Mouse (Mus musculus): ENCODE results near the gene 9130019O22Rik. TPM values are rescaled to one million over a fixed set of nuclear protein-coding genes. Genes with fewer than 3 reads are reported as not detected.
"Not testable (repeated sequence)": the region's sequence is repeated elsewhere in the genome, so short reads cannot be mapped to it uniquely, and the experiment has no call there.

9130019O22Rik gene
- polyA plus RNA-seq, 1 experiment from 2014 or later: 6.8 TPM

- WGBS: 66% methylated on average over 3 of the region's 3 CpGs
- 0 out of 2 replicates have a peak, but pooled peaks cover 3% of the 10 kb centered on the region for H3K27me3 ChIP-seq
- H3K4me2 ChIP-seq (replicated peaks): no peak overlapping the region
- H3K9ac ChIP-seq: no peak overlapping the region
- H3K36me3 ChIP-seq: peaks cover 10% of the 10 kb centered on the region
- no peaks in the 10 kb centered on the region for H3K4me1 ChIP-seq
- H3K9me3 ChIP-seq: peaks cover 6% of the 10 kb centered on the region
- no peak overlapping the region for H3K27ac ChIP-seq
- no peak overlapping the region for H3K4me3 ChIP-seq
- ATAC-seq (ENCODE audit: low FRiP score, low read depth): no peak
Measured at GRCm38 (mm10) chr7:127400355-127400754, 13.4 kb upstream of the 9130019O22Rik start.

DNA sequence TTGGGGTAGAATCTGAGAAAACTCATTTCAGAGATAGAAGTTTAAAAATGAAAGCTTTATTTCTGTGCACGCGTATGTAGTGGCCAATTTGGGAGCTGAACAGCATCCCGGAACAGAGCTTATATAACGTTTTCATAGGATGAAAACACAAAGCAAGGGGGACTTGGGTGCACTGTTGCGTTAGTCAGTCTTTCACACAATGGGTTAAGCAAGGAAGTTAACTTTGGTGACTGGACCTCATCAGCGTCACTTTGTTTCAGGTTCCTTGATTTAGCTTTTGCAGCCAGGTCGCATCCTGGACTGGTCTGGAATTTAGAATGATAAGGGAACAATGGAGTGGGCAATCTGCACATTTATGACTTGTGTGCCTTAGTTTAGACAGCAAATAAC is 7.0 kb upstream of the 9130019O22Rik start:
- Histone ChIP-seq H3K9ac (peak overlapping the region; percentile 66), H3K36me3 (peaks cover 16% of the 10 kb centered on the region), H3K4me2 (replicated peaks) (peak overlapping the region; percentile 80), H3K27ac (peak overlapping the region; percentile 75; the same call in 1 of the 2 replicates), H3K27me3 (0 out of 2 replicates have a peak, but pooled peaks cover 3% of the 10 kb centered on the region), H3K4me3 (peak overlapping the region; percentile 69), H3K9me3 (no peaks in the 10 kb centered on the region), H3K4me1 (peaks cover 16% of the 10 kb centered on the region)
- ATAC-seq (ENCODE audit: low FRiP score, low read depth): 0 out of 2 replicates have a peak, but pooled peaks have one; percentile 16
- WGBS: 20% methylated on average over 7 of the region's 7 CpGs

- Histone ChIP-seq H3K4me3 (peak within 1 kb of the TSS; percentile 69), H3K36me3 (peaks cover 16% of the 10 kb centered on the region), H3K27me3 (0 out of 2 replicates have a peak, but pooled peaks cover 3% of the 10 kb centered on the region), H3K9ac (peak within 1 kb of the TSS; percentile 86), H3K4me2 (replicated peaks) (peak within 1 kb of the TSS; percentile 80), H3K27ac (peak within 1 kb of the TSS; percentile 87), H3K4me1 (peaks cover 16% of the 10 kb centered on the region), H3K9me3 (no peaks in the 10 kb centered on the region)
- ATAC-seq (ENCODE audit: low FRiP score, low read depth): peak; percentile 93
- under 1% methylated on average over 45 of the region's 45 CpGs for WGBS
Measured at GRCm38 (mm10) chr7:127393157-127393943, 6.4 kb upstream of the 9130019O22Rik start, which contains the start of gene E430018J23Rik. E430018J23Rik (minus strand) TSS chr7:127393629.

DNA sequence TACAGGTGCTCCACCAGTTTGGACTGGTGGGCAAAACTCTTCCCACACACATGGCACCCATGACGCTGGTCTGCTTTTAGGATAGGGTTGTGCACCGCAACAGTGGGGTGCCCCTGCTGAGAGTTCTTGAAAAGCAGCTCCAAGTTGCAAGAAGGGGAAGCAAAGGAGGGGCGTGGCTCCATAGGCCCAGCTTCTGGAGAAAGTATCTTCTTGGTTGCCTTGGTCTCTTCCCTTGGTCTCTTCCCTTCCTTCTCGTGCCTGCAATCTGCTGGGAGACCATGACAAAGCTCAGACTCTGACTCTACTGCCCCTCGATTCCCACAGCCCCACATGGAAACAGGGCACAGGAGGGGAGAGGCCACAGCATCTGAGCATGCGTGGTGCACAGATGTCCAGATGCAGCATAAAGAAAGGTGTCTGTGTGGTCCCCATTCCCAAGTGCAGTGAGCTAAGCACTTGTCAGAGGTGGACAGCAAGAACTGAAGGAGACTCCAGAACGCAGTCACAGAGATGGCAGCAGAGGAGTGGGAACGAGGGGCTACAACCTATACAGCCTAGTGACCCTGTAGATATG is 5.4 kb upstream of the 9130019O22Rik start:
- Histone ChIP-seq H3K4me3 (peak overlapping the region; percentile 69), H3K36me3 (peaks cover 16% of the 10 kb centered on the region), H3K27me3 (0 out of 2 replicates have a peak, but pooled peaks cover 3% of the 10 kb centered on the region), H3K4me1 (peaks cover 16% of the 10 kb centered on the region), H3K9ac (peak overlapping the region; percentile 86), H3K9me3 (no peaks in the 10 kb centered on the region), H3K27ac (no peak overlapping the region), H3K4me2 (replicated peaks) (peak overlapping the region; percentile 80)
- ATAC-seq (ENCODE audit: low FRiP score, low read depth): no peak
- 80% methylated on average over 8 of the region's 8 CpGs for WGBS

GRCm38 (mm10) chr7:127391538-127391937 is 4.6 kb upstream of the 9130019O22Rik start:
- WGBS: 98% methylated on average over 16 of the region's 16 CpGs
- H3K9me3 ChIP-seq: no peaks in the 10 kb centered on the region
- ATAC-seq (ENCODE audit: low FRiP score, low read depth): no peak
- H3K27ac ChIP-seq: no peak overlapping the region
- H3K4me1 ChIP-seq: peaks cover 16% of the 10 kb centered on the region
- H3K4me2 ChIP-seq (replicated peaks): no peak overlapping the region
- peaks cover 16% of the 10 kb centered on the region for H3K36me3 ChIP-seq
- no peaks in the 10 kb centered on the region for H3K27me3 ChIP-seq
- H3K9ac ChIP-seq: no peak overlapping the region
- no peak overlapping the region for H3K4me3 ChIP-seq

DNA sequence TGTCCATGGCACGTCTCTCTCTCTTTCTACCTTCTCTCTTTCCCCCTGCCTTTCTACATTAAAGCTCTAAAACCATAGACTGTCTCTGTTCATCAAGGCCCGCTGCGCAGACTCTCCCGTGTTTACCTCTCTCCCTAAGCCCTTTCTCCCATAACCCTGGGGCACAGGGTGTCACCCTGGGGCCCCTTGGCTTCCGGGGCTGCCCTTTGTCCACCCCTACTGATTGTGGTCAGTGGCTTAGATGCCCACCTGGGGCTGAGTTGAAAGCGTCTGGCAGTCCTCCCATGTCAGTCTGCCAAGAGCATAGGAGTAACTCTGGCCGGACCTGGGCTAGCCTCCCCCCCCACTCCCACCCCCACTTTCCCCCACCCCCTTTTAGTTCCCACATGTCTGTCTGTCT is 3.3 kb upstream of the 9130019O22Rik start:
- Histone ChIP-seq H3K4me2 (replicated peaks) (no peak overlapping the region), H3K4me1 (peaks cover 20% of the 10 kb centered on the region), H3K9me3 (peaks cover 3% of the 10 kb centered on the region; the same call in 1 of the 2 replicates), H3K27ac (no peak overlapping the region), H3K9ac (no peak overlapping the region), H3K27me3 (no peaks in the 10 kb centered on the region), H3K4me3 (no peak overlapping the region), H3K36me3 (peaks cover 20% of the 10 kb centered on the region)
- ATAC-seq (ENCODE audit: low FRiP score, low read depth): no peak
- WGBS: 77% methylated on average over 7 of the region's 7 CpGs

DNA sequence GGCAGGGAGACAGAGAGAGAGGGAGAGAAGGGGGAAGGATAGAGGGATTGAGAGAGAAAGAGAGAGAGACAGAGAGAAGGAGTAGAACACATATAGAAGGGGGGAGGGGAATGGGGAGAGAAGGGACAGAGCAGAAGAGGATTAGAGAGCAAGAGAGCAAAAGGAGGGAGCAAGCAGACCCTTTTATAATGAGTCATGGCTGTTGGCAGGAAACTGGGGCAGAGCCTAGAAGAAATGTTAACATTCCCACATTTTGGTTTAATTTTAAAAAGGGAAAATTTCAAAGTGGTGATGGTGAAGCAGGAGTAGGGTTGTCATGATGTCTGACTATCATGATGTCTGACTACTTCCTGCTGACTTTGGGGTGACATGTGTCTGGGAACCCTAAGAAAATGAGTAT is 1.2 kb upstream of the 9130019O22Rik start:
- ATAC-seq (ENCODE audit: low FRiP score, low read depth): not testable (repeated sequence)
- H3K4me1 ChIP-seq: peaks cover 14% of the 10 kb centered on the region

GRCm38 (mm10) chr7:127385560-127385959 is 1.4 kb downstream of the 9130019O22Rik start:
- WGBS: 93% methylated on average over 4 of the region's 4 CpGs

More for the DNA sequence above, 1.2 kb upstream of the 9130019O22Rik start:
- H3K27ac ChIP-seq; H3K9ac ChIP-seq; H3K4me3 ChIP-seq; H3K27me3 ChIP-seq; H3K4me2 ChIP-seq (replicated peaks): not testable (repeated sequence)
- Histone ChIP-seq H3K9me3 (peaks cover 12% of the 10 kb centered on the region; the same call in 1 of the 2 replicates), H3K36me3 (peaks cover 35% of the 10 kb centered on the region)

DNA sequence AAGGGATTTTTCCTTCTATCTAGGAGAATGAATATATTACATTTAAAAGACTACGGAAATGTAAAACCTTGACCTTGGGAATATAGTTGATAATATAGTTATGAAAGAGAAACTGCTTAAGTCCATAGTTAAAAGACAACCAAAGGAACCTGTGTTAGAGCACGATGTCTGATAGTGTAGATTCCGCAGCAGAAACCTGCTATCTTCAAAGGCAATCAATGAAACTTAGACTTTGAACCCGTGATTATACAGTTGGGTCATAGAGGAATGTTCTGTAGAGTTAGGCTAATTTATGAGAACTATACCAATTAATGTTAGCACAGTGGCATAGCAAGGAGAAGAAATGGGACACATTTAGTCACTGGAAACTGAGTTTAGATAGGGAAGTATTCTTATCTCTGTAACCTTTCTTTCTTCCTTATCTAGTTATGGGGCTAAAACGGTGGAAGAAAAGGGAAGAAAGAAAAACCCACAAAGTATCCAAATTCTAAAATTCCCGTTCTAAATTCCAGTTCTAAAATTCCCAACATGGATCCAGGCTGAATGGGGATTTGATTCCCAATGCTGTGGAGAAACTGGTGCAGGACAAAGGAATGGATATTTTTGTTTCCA is 8.6 kb downstream of the 9130019O22Rik start:
- Histone ChIP-seq H3K4me1 (peaks cover 4% of the 10 kb centered on the region; the same call in 1 of the 2 replicates), H3K4me3 (no peak overlapping the region), H3K9ac (no peak overlapping the region), H3K4me2 (replicated peaks) (no peak overlapping the region), H3K27ac (no peak overlapping the region), H3K36me3 (peaks cover 14% of the 10 kb centered on the region), H3K27me3 (no peaks in the 10 kb centered on the region), H3K9me3 (0 out of 2 replicates have a peak, but pooled peaks cover 7% of the 10 kb centered on the region)
- 74% methylated on average over 6 of the region's 6 CpGs for WGBS
- no peak for ATAC-seq (ENCODE audit: low FRiP score, low read depth)

More at GRCm38 (mm10) chr7:127385560-127385959, 1.4 kb downstream of the 9130019O22Rik start:
- not testable (repeated sequence) for H3K27me3 ChIP-seq; H3K9ac ChIP-seq; ATAC-seq (ENCODE audit: low FRiP score, low read depth); H3K4me1 ChIP-seq; H3K27ac ChIP-seq; H3K4me2 ChIP-seq (replicated peaks); H3K4me3 ChIP-seq
- Histone ChIP-seq H3K36me3 (peaks cover 25% of the 10 kb centered on the region), H3K9me3 (peaks cover 19% of the 10 kb centered on the region; the same call in 1 of the 2 replicates)

- not testable (repeated sequence) for H3K9me3 ChIP-seq, H3K27me3 ChIP-seq, H3K27ac ChIP-seq, H3K4me1 ChIP-seq
- ATAC-seq (ENCODE audit: low FRiP score, low read depth): peak; percentile 95
- H3K9ac ChIP-seq: peak within 1 kb of the TSS; percentile 83
- peaks cover 18% of the 10 kb centered on the region for H3K36me3 ChIP-seq
- peak within 1 kb of the TSS; percentile 73 for H3K4me3 ChIP-seq
- WGBS: 1% methylated on average over 49 of the region's 49 CpGs
- H3K4me2 ChIP-seq (replicated peaks): peak within 1 kb of the TSS; percentile 77
Measured at GRCm38 (mm10) chr7:127375271-127376245, 11.4 kb downstream of the 9130019O22Rik start, which contains the start of gene Zfp747. Zfp747 (minus strand) TSS chr7:127376050.

- ATAC-seq (ENCODE audit: low FRiP score, low read depth); H3K27ac ChIP-seq; H3K27me3 ChIP-seq; H3K9ac ChIP-seq; H3K4me2 ChIP-seq (replicated peaks); H3K4me1 ChIP-seq; H3K9me3 ChIP-seq; H3K4me3 ChIP-seq: not testable (repeated sequence)
- 73% methylated on average over 3 of the region's 3 CpGs for WGBS
- peaks cover 18% of the 10 kb centered on the region for H3K36me3 ChIP-seq
Measured at GRCm38 (mm10) chr7:127371870-127372269, 15.1 kb downstream of the 9130019O22Rik start.
